Mouse (Mus musculus): ENCODE data around the gene Ccdc83.

The Ccdc83 gene

DNA sequence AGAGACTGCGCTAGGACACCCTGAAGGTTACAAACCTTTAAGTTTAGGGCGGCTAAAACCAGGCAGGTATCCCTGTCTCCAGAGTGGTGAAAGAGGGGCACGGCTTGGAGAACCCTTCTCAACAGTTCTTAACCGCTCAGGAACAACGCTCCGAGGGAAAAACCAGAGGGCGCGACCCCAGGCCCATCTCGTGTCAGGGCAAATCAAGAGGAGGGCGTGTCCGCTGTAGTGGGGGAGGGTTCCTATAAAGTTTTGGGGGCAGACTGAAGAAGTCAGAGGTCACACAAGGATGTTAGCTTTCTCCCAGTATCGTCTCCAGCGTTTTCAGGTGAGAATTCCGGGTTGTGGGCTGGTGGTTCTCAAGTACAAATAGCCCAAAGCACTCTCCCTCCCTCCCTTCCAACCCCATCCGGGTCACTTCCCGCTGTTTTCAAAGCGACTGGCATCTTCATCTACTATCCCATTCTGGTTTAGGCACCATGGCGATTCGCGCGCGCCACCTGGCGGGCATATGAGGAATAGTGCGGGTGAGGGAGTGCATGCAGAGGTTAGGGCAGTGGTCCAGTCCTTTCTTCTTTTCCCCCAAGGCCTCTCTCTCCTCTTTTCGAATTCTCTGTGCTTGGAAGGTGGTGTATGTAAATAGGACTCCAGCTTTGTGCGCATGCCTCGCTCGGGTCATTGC, at the start of gene Ccdc83:
Gene Ccdc83, minus strand, starts transcription at position 489 of the 682 bp plus-strand sequence.
- DNase-seq (ENCODE audit: low spot score), result peak; percentile 66

DNA sequence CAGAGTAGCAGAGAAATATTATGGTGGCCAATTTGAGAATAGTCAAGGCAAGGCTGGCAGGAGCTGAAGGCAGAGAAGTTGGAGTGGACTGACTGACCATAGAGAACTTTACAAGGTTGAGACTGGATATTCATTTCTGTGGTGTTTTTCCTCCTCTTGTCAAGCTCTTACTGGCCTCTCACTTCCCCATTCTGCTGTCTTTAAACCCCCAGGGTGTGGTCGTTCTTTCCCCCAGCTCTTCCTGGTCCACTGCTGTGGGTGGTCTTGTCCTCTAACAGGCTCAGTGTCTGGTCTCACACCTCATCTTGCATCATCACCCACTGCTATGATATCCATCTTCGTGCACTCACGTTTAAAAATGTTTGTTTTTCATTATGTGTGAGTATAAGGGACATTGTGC, 47.8 kb upstream of the Ccdc83 start:
- no peak for DNase-seq (ENCODE audit: low spot score)

DNA sequence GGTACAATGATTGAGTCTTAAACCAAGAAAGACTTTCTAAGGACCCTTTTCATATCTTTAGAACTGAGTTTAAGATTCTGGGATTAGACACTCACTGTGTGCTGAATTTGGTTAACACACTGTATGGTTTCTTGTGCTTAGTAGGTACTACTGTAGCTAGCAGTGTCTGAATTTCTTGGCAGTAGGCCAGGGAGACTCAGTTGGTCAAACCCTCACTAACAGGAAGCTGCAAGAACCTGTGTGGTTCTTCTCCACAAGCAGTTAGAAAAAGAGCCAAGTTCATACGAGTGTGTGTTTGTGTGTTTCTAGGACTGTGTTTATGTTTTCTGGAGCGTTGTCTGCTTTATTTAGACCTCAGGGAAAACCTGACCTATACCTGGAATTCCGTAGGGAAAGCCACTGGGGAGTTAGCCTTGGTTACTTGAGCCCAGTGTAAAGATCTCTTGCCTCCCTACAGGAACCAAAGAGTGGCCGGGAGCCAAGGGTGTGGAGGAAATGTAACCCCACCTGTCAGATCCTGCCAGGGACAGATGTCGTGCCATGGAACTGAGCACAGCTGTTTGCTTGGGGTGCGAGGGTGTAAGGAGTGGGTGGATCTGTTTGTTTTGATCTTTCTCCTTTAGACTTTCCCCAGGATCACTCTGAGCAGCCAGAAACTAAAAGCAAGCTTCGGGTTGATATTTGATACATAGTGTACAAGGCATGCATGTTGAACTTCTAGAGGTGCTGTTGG, 46.7 kb upstream of the Ccdc83 start:
- DNase-seq (ENCODE audit: low spot score), result no peak

DNA sequence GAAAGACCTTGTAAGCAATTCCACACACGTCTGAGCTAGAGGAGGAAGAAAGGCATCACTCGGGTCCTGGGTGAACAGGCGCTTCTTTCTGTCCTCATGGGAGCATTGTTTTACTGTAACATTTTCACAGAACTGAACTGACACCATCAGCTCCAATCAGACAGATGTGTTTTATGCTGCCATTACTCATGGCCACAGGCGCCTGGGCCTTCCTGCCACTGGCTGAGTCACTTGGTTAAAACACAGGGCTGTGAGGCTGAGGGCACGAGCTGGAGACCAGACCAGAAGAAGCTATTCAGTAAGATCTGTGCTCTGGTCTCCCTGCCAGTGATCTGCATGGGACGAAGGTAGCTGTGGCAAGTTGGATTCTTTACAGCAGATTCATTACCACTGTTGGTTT, 42.4 kb upstream of the Ccdc83 start:
- DNase-seq (ENCODE audit: low spot score), result no peak

- DNase-seq (ENCODE audit: low spot score), result no peak
Observed at GRCm38 (mm10) chr7:90306968-90307367, 41.4 kb upstream of the Ccdc83 start.

GRCm38 (mm10) chr7:90306079-90306478, 40.5 kb upstream of the Ccdc83 start:
- DNase-seq (ENCODE audit: low spot score), result peak; percentile 19

- DNase-seq (ENCODE audit: low spot score), result peak; percentile 2
Observed at GRCm38 (mm10) chr7:90302647-90303552, 37.3 kb upstream of the Ccdc83 start.

- peak; percentile 13 for DNase-seq (ENCODE audit: low spot score)
Observed at GRCm38 (mm10) chr7:90301942-90302646, 36.5 kb upstream of the Ccdc83 start, which contains the start of gene Sytl2. Gene Sytl2, plus strand, starts transcription at chr7:90302252.

- DNase-seq (ENCODE audit: low spot score), result no peak
Observed at GRCm38 (mm10) chr7:90291885-90292284, 26.3 kb upstream of the Ccdc83 start.

GRCm38 (mm10) chr7:90284793-90285192, 19.2 kb upstream of the Ccdc83 start:
- DNase-seq (ENCODE audit: low spot score), result no peak

- no peak for DNase-seq (ENCODE audit: low spot score)
Observed at GRCm38 (mm10) chr7:90282786-90283185, 17.2 kb upstream of the Ccdc83 start.

GRCm38 (mm10) chr7:90281759-90282546, 16.4 kb upstream of the Ccdc83 start:
- no peak for DNase-seq (ENCODE audit: low spot score)

DNA sequence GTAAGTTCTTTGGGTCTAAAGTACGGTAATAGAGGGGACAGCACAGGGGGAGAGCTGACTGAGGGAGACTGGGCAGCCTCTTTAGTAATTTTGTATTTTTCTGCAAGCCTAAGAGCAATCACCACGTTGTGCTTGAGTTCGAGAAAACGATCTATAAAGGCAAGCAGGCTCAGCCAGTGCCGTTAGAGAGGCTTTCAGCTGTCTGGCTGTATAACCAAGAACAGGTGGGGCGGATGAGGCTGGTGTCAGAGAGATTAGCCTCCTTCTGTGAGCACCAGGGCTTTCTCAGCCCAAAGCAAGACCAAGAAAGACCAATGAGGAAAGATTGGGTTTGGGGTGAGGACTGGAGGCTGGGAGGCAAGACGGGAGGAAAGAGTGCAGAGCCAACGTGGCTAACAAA, 15.3 kb upstream of the Ccdc83 start:
- DNase-seq (ENCODE audit: low spot score), result no peak

- no peak for DNase-seq (ENCODE audit: low spot score)
Observed at GRCm38 (mm10) chr7:90280274-90280875, 14.8 kb upstream of the Ccdc83 start.

DNA sequence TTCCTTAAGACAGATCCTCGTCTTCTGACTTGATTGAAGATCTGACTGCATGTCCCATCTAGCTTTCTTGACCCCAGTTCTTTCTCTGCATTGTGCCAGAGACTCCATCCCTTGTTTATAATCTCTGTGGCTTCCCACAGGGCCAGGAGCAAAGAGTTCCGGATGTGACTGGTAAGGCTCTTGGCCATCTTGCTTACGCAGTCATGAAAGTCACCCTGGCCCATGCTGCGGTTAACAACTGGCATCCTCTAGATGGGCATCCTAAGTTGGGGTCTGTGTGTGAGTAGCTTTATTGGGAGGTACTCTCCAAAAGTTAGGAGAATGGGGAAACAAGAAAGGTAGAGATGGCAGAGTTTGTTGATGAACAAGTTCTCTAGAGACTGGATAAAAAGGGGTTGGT, 13.6 kb upstream of the Ccdc83 start:
- no peak for DNase-seq (ENCODE audit: low spot score)

DNA sequence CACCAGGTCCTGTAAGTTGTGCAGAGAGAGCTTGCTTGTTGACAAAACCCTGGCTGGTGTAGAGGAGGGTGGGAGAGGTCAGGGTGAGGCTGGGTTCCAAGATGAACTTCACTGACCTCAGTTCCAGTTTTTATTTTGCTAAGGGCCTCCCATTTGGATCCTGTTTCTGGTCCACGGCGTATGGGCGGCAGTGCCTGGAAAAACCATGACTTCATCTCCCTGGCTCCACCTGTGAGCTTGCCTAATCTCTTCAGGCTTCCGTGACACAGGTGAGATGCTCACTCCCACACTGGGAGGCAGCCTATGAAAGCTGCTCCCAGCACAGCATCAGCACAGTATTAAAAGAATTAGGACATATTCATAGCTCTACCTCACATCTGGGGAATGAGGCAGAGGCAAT, 12.2 kb upstream of the Ccdc83 start:
- DNase-seq (ENCODE audit: low spot score), result no peak

DNA sequence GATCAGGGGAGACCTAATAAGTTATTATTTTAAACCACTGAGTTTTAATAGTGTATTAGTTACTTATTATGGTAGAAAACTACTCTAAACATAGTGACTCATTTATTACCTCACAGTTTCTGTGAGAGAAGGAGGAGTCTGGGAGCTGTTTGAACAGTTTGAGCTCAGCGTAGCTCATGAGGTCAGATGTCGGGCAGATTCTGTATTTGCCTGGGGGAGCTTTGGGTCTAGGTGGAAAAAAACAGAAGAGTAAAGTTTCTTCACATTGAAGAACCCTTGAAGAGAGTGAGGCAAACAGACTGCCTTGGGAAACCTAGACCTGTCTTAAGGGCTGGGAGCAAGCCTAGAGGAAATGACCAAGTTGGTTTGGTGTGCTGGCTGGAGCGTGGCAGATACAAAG, 11.7 kb upstream of the Ccdc83 start:
- DNase-seq (ENCODE audit: low spot score), result no peak

GRCm38 (mm10) chr7:90274561-90275100, 9.1 kb upstream of the Ccdc83 start:
- no peak for DNase-seq (ENCODE audit: low spot score)

- no peak for DNase-seq (ENCODE audit: low spot score)
Observed at GRCm38 (mm10) chr7:90270141-90270540, 4.6 kb upstream of the Ccdc83 start.

GRCm38 (mm10) chr7:90261902-90262599, 3.5 kb downstream of the Ccdc83 start:
- no peak for DNase-seq (ENCODE audit: low spot score)
